Mouse (Mus musculus): ENCODE data around the gene Banp.

- TF ChIP-seq CTCF (IDR thresholded peaks at IDR 0.05; ENCODE audit: borderline replicate concordance, control insufficient read depth, extremely low read depth, insufficient read depth, low read length, poor library complexity): no peak
- no peak for TF ChIP-seq POLR2A (IDR thresholded peaks at IDR 0.05; ENCODE audit: control insufficient read depth, extremely low read depth, insufficient read depth, low read length, poor library complexity)
Measured at GRCm38 (mm10) chr8:122022705-122023104, 73.2 kb downstream of the Banp start.
